Mouse (Mus musculus): ENCODE measurements around the gene Ulk4. TPM values are rescaled to one million over a fixed set of nuclear protein-coding genes. Genes with fewer than 3 reads are reported as not detected.

Ulk4 gene
- total RNA-seq, 2 experiments from 2014 or later: 9.2 to 9.9 TPM

GRCm38 (mm10) chr9:121122039-121122438, 155.0 kb downstream of the Ulk4 start:
- no peak for DNase-seq (ENCODE audit: extremely low spot score in 1 of 2, low spot score in 2 of 2)
- intact Hi-C loops (cut with DNase I): no loop called here
- no peak for TF ChIP-seq CTCF (IDR thresholded peaks at IDR 0.05)
- Histone ChIP-seq H3K4me3 (no peak overlapping the region), H3K27ac (no peak overlapping the region)

- no peak for TF ChIP-seq CTCF (IDR thresholded peaks at IDR 0.05)
- Histone ChIP-seq H3K27ac (no peak overlapping the region), H3K4me3 (no peak overlapping the region)
- no peak for DNase-seq (ENCODE audit: extremely low spot score in 1 of 2, low spot score in 2 of 2)
- intact Hi-C loops (cut with DNase I): no loop called here
These were observed 159.1 kb downstream of the Ulk4 start for GRCm38 (mm10) chr9:121117936-121118335.

- TF ChIP-seq CTCF (IDR thresholded peaks at IDR 0.05): no peak
- no peak for DNase-seq (ENCODE audit: extremely low spot score in 1 of 2, low spot score in 2 of 2)
These were observed 164.9 kb downstream of the Ulk4 start for GRCm38 (mm10) chr9:121112131-121112530.

GRCm38 (mm10) chr9:121108110-121108509, 168.9 kb downstream of the Ulk4 start:
- Histone ChIP-seq H3K27ac (no peak overlapping the region), H3K4me3 (no peak overlapping the region)
- peak; percentile 77 for TF ChIP-seq CTCF (IDR thresholded peaks at IDR 0.05)
- peak; percentile 61 to 75 for DNase-seq (ENCODE audit: extremely low spot score in 1 of 2, low spot score in 2 of 2)
- intact Hi-C loops (cut with DNase I): no loop called here

More at GRCm38 (mm10) chr9:121112131-121112530, 164.9 kb downstream of the Ulk4 start:
- intact Hi-C loops (cut with DNase I): no loop called here
- no peak overlapping the region for H3K27ac ChIP-seq
- no peak overlapping the region for H3K4me3 ChIP-seq

GRCm38 (mm10) chr9:121107643-121108042, 169.4 kb downstream of the Ulk4 start:
- intact Hi-C loops (cut with DNase I): no loop called here
- no peak for TF ChIP-seq CTCF (IDR thresholded peaks at IDR 0.05)
- H3K27ac ChIP-seq: no peak overlapping the region
- H3K4me3 ChIP-seq: no peak overlapping the region
- DNase-seq (ENCODE audit: extremely low spot score in 1 of 2, low spot score in 2 of 2): peak; percentile 26 to 49

- DNase-seq (ENCODE audit: extremely low spot score in 1 of 2, low spot score in 2 of 2): no peak
- no peak overlapping the region for H3K27ac ChIP-seq
- H3K4me3 ChIP-seq: no peak overlapping the region
- intact Hi-C loops (cut with DNase I): no loop called here
- TF ChIP-seq CTCF (IDR thresholded peaks at IDR 0.05): no peak
These were observed 169.9 kb downstream of the Ulk4 start for GRCm38 (mm10) chr9:121107101-121107500.

GRCm38 (mm10) chr9:121101516-121101915, 175.5 kb downstream of the Ulk4 start:
- intact Hi-C loops (cut with DNase I): no loop called here
- TF ChIP-seq CTCF (IDR thresholded peaks at IDR 0.05): no peak
- no peak overlapping the region for H3K27ac ChIP-seq
- H3K4me3 ChIP-seq: no peak overlapping the region
- DNase-seq (ENCODE audit: extremely low spot score in 1 of 2, low spot score in 2 of 2): no peak

- no peak for DNase-seq (ENCODE audit: extremely low spot score in 1 of 2, low spot score in 2 of 2)
- Histone ChIP-seq H3K27ac (no peak overlapping the region), H3K4me3 (no peak overlapping the region)
- intact Hi-C loops (cut with DNase I): no loop called here
- TF ChIP-seq CTCF (IDR thresholded peaks at IDR 0.05): no peak
These were observed 177.5 kb downstream of the Ulk4 start for GRCm38 (mm10) chr9:121099453-121099852.

- no peak overlapping the region for H3K4me3 ChIP-seq
- no peak overlapping the region for H3K27ac ChIP-seq
- intact Hi-C loops (cut with DNase I): no loop called here
- no peak for TF ChIP-seq CTCF (IDR thresholded peaks at IDR 0.05)
- no peak for DNase-seq (ENCODE audit: extremely low spot score in 1 of 2, low spot score in 2 of 2)
These were observed 183.2 kb downstream of the Ulk4 start for GRCm38 (mm10) chr9:121093760-121094159.

GRCm38 (mm10) chr9:121092568-121092967, 184.4 kb downstream of the Ulk4 start:
- DNase-seq (ENCODE audit: extremely low spot score in 1 of 2, low spot score in 2 of 2): no peak
- TF ChIP-seq CTCF (IDR thresholded peaks at IDR 0.05): peak; percentile 17
- intact Hi-C loops (cut with DNase I): no loop called here

GRCm38 (mm10) chr9:121091016-121091735, 185.8 kb downstream of the Ulk4 start:
- no peak for DNase-seq (ENCODE audit: extremely low spot score in 1 of 2, low spot score in 2 of 2)
- no peak overlapping the region for H3K4me3 ChIP-seq
- intact Hi-C loops (cut with DNase I): loop anchor here (2.0 kb wide), 1 partner anchor 16 kb away; no protein-coding TSS in a partner anchor

More at GRCm38 (mm10) chr9:121092568-121092967, 184.4 kb downstream of the Ulk4 start:
- Histone ChIP-seq H3K27ac (no peak overlapping the region), H3K4me3 (no peak overlapping the region)

GRCm38 (mm10) chr9:121087661-121088060, 189.3 kb downstream of the Ulk4 start:
- intact Hi-C loops (cut with DNase I): no loop called here
- TF ChIP-seq CTCF (IDR thresholded peaks at IDR 0.05): no peak
- H3K4me3 ChIP-seq: no peak overlapping the region
- no peak for DNase-seq (ENCODE audit: extremely low spot score in 1 of 2, low spot score in 2 of 2)
- no peak overlapping the region for H3K27ac ChIP-seq

More at GRCm38 (mm10) chr9:121091016-121091735, 185.8 kb downstream of the Ulk4 start:
- H3K27ac ChIP-seq: no peak overlapping the region
- no peak for TF ChIP-seq CTCF (IDR thresholded peaks at IDR 0.05)

GRCm38 (mm10) chr9:121084191-121084590, 192.8 kb downstream of the Ulk4 start:
- intact Hi-C loops (cut with DNase I): no loop called here
- TF ChIP-seq CTCF (IDR thresholded peaks at IDR 0.05): no peak
- H3K4me3 ChIP-seq: no peak overlapping the region

More at GRCm38 (mm10) chr9:121084191-121084590, 192.8 kb downstream of the Ulk4 start:
- DNase-seq (ENCODE audit: extremely low spot score in 1 of 2, low spot score in 2 of 2): no peak
- no peak overlapping the region for H3K27ac ChIP-seq
